Mouse (Mus musculus) naive thymus-derived CD4-positive, alpha-beta T cell, adult 2 months (primary cell): ENCODE data around the gene Brca1.
"Not testable (repeated sequence)": the region's sequence is repeated elsewhere in the genome, so short reads cannot be mapped to it uniquely, and the experiment has no call there.

Experiments used
- DNase-seq: peaks from one replicate; pipeline ENCODE4 v3.0.0-alpha.2; 2011; ENCODE audit warnings: low read depth

The Brca1 gene

DNA sequence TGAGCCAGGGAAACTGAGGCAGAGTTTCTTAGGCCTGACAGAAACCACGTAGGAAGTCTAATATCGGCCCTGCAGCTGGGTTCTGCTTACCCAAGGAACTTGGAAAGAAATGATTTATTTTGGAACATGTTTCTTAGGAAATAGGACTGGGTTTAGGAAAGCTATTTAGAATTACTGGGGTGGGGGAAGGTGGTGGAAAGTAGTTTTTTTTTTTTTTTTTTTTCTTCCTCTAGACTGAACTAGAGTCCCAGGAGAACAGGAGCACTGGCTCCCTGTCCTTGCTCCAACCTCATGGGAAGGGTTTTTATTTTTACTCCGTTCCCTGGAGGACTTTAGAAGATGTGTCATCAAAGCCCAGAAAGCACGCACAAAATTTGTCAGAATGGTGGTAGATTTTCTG lies 82.6 kb downstream of the Brca1 start:
- DNase-seq: no peak

DNA sequence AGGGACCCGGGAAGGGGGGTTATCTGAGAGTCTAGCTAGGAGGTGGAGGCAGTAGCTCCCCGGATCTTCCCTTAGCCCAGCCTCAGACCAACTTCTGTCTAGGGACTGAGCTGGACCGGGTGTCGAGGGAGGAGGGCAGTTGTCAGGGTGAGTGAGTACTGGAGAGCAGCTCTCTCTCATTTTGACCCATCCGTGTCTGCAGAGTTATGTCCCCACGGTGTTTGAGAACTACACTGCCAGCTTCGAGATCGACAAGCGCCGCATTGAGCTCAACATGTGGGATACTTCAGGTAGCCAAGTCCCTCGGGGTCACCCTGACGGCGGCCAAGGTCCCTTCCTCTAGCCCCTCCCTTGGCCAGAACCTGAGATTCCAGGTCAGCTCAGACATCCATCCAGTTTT lies 83.0 kb downstream of the Brca1 start:
- peak; percentile 37 for DNase-seq

DNA sequence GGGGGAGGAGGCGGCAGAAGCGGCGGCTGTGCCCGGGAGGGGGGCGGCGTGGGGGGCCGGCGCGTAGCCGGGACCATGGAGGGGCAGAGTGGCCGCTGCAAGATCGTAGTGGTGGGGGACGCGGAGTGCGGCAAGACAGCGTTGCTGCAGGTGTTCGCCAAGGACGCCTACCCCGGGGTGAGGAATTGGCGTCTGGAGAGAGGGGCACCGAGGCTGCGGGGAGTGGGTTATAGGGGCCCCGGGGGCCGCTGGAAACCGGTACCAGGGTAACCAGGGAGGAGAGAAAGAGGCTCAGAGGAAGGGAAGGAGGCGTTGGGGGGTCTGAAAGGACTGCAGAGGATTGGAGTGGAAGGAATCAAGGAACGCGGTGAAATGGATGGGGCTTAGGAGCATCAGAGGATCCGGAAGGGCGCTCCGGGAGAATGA lies 83.5 kb downstream of the Brca1 start:
- DNase-seq: no peak

DNA sequence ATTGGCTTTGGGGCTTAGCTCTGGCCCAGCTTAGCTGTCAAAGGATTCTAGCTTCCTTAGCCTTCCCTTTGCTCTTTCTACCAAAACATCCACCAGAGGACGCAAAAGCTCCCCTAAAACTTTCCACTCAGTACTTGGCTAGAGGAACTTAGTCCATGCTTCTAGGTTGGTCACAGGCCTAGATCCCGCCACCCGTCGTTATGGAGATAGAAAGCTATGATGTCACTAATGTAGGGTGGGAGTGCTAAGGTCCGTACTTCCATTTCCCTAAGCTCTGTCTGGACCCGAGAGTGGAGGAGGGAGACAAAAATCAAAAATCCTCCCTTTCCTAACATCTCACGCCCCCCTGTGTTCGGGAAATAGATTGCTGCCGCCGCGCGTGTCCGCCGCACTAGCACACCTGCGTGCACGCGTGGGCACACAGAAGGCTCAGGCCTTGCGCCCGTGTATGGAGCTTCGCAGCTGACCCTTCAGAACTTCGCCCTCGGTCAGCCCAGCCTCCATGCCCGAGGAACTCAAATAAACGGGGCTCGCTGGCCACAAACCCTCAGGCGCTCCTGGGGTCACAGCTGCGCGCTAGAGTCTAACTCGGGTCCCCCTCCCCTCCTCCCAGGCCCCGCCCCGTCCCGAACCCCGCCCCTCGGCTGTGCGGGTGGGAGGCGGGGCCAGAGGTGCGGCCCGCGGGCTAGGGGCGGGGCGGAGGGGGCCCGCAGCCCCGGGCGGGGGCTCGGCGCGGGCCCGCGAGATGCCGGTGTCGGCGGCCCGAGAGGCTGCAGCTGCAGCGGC lies 84.1 kb downstream of the Brca1 start:
- DNase-seq: peak; percentile 79

DNA sequence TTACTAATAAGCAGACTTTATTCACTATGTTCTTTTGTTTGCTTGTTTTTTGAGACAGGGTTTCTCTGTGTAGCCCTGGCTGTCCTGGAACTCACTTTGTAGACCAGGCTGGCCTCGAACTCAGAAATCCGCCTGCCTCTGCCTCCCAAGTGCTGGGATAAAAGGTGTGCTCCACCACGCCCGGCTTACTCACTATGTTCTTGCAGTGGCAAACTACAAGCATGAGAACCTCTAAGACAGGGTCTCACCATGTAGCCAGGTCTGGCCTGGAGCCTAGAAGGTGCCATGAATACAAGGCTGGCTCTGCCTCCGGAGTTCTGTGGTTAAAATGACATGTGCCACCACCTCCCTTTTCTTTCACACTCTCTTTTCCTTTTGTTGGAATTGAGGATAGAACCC lies 85.2 kb downstream of the Brca1 start:
- not testable (repeated sequence) for DNase-seq

DNA sequence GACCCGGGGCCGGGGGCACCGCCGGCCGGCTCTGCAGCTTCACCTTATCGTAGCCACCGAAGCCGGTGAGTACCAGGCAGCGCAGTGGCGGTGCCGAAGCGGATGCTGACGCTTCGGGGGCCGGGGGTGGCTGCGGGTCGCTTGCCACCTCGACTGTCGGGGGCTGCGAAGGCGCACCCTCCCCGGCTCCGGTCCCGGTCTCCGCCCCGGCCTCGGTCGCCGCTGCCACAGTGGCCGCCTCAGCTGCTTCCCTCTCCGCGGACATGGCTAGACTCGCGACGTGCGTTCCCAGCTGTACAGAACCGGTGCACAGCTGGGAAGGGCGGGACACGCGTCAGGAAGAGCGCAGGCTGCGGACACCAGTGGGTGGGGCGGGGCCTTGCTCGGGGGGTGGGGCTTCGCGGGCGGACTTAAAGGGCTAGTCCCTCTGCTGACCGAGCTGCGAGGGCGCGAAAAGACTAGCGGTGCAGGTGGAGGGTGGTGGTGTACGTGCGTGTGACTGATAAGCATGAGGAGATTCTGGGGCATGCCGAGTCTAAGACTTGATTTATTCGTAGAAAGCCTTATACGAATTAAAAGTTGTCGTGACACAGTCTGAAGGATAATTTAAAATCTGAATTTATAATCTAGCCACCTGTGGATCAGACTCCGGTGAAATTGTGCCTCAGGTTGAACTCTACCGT lies 85.7 kb downstream of the Brca1 start, which contains the start of gene Vat1:
TSS of gene Vat1 (minus strand) at position 362 of the 683 bp plus-strand sequence.
- peak; percentile 71 for DNase-seq

DNA sequence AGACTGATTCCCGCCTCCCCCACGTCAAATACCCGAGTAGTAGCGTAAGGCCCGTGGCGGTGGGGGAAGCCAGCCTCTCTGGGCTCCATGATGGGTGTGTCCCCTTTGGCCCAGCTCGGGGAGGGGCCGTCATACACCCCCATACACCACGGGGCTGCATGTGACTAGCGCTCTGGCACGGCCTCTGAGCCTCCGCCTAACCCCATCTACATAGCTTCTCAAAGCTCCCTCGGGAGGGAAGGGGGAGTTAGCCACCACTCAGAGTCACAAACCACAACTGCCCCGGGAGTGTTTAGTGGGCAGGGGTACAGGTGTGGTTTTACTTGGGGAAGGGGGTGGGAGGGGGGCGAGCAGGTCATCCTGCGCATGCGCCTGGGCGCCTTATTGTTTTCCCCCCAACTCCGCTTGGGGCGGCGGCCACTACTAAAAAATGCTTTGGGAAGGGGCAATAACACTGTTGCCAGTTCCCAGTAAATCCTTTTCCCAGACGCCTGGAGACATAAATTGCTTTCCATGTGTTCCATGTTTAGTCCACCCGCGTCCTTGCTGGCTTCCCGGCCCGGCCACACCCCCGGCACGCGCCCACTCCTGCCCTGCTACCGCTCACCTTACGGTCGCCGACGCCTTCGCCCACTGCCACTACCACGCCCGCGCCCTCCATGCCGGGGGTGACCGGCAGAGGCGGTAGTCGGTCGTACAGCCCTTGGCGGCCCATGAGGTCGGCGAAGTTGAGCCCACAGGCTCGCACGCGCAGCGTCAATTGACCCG lies 86.5 kb downstream of the Brca1 start:
- peak; percentile 70 for DNase-seq

DNA sequence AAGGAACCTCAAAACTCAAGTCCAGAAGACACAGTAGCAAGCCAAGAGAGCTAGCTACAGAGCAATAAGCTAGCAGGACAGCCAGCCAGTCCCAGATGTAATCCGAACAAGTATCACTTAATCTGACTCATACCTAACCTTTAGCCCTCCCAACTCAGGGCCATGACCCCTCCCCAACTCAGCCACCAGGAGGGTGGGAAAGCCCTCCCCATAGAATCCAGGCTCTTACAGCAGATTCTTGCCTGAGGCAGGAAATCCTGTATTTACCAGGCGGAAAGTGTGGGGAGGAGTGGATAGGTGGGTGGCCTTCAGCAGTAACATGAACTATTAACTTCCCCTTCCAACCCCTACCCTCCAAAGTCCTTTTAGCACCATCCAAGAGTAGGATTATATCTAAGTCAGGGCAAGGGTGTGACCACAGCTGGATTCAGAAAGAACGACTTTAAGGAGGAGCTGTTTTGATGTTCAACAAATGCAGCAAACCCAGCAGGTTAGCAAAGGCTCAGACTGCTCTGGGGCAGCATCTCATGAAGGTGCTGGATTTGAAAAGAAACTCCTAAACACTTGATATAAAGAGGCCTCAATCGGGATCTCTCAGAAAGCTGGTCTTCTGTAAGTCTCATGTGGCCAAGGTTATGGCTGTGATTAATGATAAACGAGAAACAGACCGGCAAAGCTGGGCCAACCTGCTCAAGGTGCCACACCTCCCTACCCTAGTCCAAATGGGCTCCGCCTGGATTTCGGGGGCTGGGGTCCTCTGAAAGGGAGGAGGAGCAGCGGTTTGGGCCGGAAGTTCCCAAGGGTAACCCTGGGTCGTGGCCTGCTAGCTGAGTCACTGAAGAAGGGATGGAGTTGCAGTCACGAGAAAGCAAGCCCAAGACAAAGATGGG lies 87.3 kb downstream of the Brca1 start, which contains the start of gene Rnd2:
TSS of gene Rnd2 (plus strand) at position 789 of the 890 bp plus-strand sequence.
- peak; percentile 40 for DNase-seq

DNA sequence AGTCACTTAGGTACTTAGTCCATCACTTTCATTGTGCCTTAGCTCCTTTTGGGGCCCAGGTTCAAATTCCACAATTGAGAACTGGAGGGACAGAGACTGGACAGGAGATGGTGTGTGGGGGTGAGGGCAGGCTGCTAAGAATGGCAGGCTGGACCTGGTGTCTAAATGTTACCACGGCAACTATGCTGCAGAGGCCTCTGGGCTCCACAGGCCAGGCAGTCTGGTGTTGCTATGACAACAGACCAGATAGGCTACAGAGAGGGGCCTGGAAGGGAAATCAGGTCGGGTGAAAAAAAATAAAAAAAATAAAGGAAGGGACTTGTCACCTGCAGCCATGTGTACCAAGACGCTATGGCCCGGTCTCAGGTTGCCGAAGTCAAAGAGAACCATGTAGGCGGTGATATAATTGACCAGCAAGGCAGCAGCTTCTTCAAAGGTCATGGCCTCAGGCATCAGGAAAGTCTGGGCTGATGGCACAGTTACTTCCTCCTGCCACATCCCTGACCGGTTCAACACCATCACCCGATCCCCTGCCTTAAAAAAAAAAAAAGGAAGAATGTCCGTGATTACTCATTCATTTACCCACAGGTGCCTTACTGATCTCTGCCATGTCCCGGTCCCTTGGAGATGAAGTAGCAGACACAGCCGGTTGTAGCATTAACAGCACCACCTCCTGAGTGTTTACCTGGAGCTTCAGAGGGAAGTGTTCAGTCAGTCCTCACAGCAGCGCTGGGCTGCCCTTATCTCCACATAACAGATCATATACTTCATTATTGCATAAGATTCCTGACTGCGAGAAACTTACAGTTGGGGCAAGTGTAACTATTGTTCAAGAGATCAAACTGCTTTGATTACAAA lies 88.9 kb downstream of the Brca1 start:
- DNase-seq: no peak

DNA sequence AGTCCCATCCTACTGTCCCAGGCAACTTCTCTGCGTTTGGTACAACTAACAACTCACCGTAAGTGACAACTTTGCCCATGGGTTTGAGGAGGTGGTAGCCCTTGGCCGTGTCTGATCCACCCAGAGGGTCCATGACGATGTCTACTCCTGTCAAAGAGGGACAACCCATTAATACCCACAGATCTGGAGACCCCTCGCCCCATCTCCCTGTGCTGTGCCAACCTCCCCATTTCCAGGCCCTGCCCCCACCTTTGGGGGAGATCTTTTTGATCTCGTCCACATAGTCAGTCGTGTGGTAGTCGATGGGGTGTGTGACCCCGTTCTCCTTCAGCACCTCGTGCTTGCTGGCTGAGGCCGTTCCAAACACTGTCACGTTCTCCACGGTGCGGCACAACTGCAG lies 89.6 kb downstream of the Brca1 start:
- no peak for DNase-seq

DNA sequence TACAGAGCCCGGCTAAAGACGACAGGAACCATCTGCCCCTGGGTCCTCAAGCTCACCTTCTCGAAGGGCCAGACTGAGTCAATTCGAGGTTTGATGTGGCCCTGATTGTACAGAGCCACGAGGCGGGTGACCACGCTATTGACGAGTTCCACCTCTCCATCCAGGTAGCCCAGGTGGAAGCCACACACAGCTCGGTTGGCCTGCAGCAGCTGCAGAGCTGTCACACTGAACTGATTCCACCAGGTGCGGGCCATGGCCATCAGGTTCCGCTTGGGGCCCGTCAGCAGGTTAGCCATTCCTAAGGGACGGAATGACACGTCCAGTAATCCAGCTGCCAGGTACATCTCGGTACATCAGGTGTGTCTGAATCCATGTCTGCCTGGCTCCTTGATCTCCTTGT lies 91.4 kb downstream of the Brca1 start:
- no peak for DNase-seq

DNA sequence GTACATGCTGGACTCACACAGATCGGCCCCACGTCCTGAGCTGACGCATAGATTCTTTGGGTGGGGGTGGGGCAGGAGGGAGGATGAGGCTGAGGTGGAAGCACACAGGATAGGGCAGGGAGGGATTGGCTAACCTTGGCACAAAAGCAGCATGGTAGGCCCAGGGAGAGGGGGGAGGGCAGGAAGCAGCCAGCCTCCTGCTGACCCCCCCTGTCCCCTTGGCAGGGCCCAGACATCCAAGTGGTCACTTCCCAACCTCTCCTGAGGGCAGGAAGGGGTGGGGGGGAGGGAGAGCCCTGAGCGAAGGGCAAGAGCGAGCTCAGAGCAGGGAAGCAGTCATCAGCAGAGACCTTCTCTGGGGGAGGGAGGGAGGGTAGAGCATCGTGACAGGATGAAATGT lies 92.0 kb downstream of the Brca1 start:
- no peak for DNase-seq

DNA sequence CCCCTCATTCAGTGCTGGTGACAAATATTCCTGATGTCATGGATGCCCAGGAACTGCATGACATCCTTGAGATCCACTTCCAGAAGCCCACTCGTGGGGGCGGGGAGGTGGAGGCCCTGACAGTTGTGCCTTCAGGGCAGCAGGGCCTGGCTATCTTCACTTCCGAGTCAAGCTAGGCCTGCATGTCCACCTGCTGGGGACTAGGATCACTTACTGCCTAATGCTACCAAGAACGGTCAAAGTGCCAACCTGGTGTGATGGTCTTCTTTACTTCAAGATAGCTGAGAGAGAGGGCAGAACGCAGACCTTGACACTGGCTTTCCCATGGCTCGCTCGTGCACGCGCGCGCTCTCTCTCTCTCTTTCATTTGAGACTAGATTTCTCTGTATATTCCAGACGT lies 93.5 kb downstream of the Brca1 start:
- no peak for DNase-seq

DNA sequence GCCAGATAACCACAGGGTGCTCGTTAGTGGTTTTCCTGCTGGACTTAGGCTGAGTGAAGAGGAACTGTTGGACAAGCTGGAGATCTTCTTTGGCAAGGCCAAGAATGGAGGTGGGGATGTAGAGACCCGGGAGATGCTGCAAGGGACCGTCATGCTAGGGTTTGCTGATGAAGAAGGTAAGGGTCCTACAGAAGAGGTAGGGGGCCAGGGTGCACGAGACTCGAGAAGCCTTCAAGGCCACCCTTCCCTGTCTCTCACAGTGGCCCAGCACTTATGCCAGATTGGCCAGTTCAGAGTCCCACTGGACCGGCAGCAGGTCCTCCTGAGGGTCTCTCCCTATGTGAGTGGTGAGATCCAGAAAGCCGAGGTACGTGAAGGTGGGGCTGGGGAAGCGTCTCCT lies 94.1 kb downstream of the Brca1 start:
- no peak for DNase-seq

DNA sequence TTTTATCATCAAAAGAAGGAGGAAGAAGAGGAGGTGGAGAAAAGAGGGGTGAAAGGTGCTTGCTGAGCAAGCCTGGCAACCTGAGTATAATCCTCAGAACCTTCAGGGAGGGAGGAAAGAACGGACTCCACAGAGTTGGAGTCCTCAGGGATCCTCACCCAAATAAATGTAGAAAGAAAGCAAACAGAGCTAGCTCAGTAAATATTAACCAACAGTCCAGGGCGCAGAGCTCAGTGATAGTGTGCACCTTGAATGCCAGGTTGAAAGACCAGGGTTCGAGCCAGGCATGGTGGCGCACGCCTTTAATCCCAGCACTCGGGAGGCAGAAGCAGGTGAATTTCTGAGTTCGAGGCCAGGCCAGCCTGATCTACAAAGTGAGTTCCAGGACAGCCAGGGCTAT lies 96.1 kb downstream of the Brca1 start:
- no peak for DNase-seq

DNA sequence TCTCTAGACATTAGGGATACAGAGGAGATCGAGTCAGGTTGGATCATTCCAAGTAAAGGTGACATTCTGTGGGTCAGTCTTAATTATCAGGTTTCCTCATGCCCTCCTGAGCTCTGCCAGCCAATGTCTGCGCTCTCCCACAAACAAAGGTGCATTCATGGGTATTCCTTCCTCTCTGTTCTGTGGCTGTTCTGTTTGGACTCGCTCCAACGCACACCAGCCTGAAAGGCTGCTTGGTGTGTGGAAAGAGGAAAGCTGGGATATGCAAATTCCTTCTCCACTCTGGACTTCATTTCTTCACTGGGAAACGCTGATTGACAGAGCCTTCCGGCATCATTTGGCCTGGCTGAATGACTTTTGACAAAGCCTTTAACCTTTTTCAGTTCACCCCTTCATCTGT lies 97.1 kb downstream of the Brca1 start:
- DNase-seq: no peak

DNA sequence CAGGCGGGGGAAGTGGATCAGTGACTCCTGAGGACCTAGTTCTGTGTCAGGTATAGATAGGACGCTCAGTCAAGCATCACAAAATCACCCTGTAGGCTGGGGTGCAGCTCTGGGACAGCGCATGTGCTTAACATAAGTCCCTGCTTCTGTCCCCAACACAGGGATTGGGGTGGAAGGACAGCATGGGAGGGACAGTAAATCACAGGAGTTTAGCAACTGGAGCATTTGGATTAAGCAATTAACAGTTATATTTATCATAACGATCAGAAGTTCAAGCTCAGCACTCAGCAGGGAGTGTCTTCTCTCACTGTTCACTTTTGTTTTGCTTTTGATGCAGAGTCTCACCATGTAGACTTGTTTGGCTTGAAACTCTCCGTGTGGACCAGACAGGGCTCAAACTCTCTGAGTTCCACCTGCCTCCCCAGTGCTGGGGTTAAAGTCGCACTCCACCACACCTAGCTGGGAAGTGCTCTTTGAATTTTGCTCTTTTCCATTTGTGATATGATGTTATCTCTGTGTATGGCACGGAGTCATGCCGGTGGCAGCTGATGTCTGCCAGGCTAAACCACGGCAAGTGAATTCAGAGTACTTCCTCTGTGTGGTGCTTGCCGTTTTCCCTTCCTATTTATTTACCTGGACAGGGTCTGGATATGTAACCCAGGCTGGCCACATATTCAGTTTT lies 99.5 kb downstream of the Brca1 start:
- no peak for DNase-seq

DNA sequence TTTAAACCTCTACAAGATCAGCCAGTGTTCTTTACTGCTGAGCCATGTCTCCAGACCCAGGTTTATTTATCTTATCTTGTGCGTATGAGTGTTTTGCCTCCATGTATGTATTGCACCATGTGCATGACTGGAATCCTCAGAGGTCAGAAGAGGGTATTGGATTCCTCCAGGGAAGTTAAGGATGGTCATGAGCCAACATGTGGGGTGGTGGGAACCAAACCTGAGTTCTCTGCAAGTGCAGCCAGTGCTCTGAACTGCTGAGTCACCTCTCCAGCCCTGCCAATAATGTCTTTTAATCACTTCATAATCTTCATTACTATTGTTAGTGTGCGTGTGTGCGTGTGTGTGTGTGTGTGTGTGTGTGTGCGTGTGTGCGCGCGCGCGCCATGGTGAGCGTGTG lies 100.2 kb downstream of the Brca1 start:
- no peak for DNase-seq

DNA sequence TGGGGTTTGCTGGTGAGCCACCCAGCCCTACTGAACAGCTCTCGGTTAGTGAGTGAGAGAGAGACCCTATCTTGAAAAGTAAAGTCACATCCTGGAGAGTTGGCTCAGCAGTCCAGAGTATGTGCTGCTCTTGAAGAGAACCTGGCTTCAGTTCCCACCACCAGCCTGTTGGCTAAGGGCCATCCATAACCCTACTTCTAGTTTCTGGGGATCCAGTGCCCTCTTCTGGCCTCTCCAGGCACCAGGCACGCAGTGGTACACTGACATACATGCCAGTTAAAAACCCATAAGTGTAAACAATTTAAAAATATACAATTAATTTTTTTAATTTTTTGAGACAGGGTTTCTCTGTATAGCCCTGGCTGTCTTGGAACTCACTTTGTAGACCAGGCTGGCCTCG lies 101.4 kb downstream of the Brca1 start:
- DNase-seq: peak; percentile 59

DNA sequence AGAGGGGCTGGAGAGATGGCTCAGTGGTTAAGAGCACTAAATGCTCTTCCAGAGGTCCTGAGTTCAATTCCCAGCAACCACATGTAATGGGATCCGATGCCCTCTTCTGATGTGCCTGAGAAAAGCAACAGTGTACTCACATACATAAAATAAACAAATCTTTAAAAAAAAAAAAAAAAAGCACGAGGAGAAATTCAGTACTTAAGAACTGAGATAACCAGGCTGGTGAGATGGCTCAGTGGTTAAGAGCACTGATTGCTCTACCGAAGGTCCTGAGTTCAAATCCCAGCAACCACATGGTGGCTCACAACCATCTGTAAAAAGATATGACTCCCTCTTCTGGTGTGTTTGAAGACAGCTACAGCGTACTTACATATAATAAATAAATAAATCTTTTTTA lies 102.2 kb downstream of the Brca1 start:
- not testable (repeated sequence) for DNase-seq
